16 mouse cellular contexts compared by ENCODE assay signal in genomic region chr9:103689006-103689405, GRCm38 (mm10).
"Had no signal": no experiment of that assay in that cellular context is flagged by ENCODE, and none has a peak within 500 bp of the region (broad histone marks: within the 10 kb centered on the region; RNA-seq: fewer than 3 reads in every experiment).

No protein-coding gene starts in this region.

- H3K27ac ChIP-seq: left cerebral cortex, adult 2 months; liver, embryonic 13.5 days; macrophage; midbrain, embryonic 12.5 days; midbrain, embryonic 15.5 days; neural tube, embryonic 12.5 days; neural tube, embryonic 15.5 days; stomach, embryonic 15.5 days had no signal

- H3K27me3 ChIP-seq: liver, embryonic 13.5 days; midbrain, embryonic 12.5 days; midbrain, embryonic 15.5 days; neural tube, embryonic 12.5 days; neural tube, embryonic 15.5 days; stomach, embryonic 15.5 days had no signal

- H3K4me2 ChIP-seq: liver, embryonic 13.5 days; lung, embryonic 14.5 days; midbrain, embryonic 12.5 days; midbrain, embryonic 15.5 days; neural tube, embryonic 12.5 days; neural tube, embryonic 15.5 days; stomach, embryonic 15.5 days had no signal

- ATAC-seq: lung, postnatal 0 days; midbrain, embryonic 15.5 days had no signal

- H3K36me3 ChIP-seq: liver, embryonic 13.5 days; midbrain, embryonic 12.5 days; midbrain, embryonic 15.5 days; neural tube, embryonic 12.5 days; neural tube, embryonic 15.5 days; stomach, embryonic 15.5 days had no signal

- DNase-seq: kidney, postnatal 10 days; layer of hippocampus, postnatal 36 days; liver, embryonic 13.5 days; lung, embryonic 14.5 days; retina, postnatal 1 day; right cerebral cortex, postnatal 25 days; spleen, adult 18-20 months; thymus, postnatal 25 days had no signal

- H3K9ac ChIP-seq: liver, embryonic 13.5 days; lung, embryonic 14.5 days; midbrain, embryonic 12.5 days; midbrain, embryonic 15.5 days; neural tube, embryonic 12.5 days; neural tube, embryonic 15.5 days; stomach, embryonic 15.5 days had no signal

- H3K9me3 ChIP-seq: liver, embryonic 13.5 days; midbrain, embryonic 12.5 days; midbrain, embryonic 15.5 days; neural tube, embryonic 12.5 days; neural tube, embryonic 15.5 days; stomach, embryonic 15.5 days had no signal

- H3K4me3 ChIP-seq: left cerebral cortex, adult 2 months; liver, embryonic 13.5 days; midbrain, embryonic 12.5 days; midbrain, embryonic 15.5 days; neural tube, embryonic 12.5 days; neural tube, embryonic 15.5 days; stomach, embryonic 15.5 days had no signal
